Mouse (Mus musculus): ENCODE data around the gene Cdkn1c.

GRCm38 (mm10) chr7:143444580-143444954, 16.3 kb downstream of the Cdkn1c start:
- TF ChIP-seq POLR2A (IDR thresholded peaks at IDR 0.05; ENCODE audit: control insufficient read depth, extremely low read depth, insufficient read depth, low read length, poor library complexity), result no peak
- no peak for TF ChIP-seq CTCF (IDR thresholded peaks at IDR 0.05; ENCODE audit: borderline replicate concordance, control insufficient read depth, extremely low read depth, insufficient read depth, low read length, poor library complexity)
